Mouse (Mus musculus) stomach, postnatal 0 days (tissue): Measurements from ENCODE around the gene Xrcc4.

Experiments used
- CTCF ChIP-seq: IDR thresholded peaks from 2 replicates; pipeline ENCODE4 v1.5.1; 2016; ENCODE audit warnings: antibody characterized with exemption, low read depth, mild to moderate bottlenecking, moderate library complexity
- EP300 ChIP-seq: optimal IDR thresholded peaks from 2 replicates; pipeline ENCODE3; 2016; ENCODE audit warnings: antibody characterized with exemption

GRCm38 (mm10) chr13:90051735-90052134 is 37.7 kb downstream of the Xrcc4 start:
- TF ChIP-seq CTCF (peak; percentile 53), EP300 (no peak)
